Mouse (Mus musculus): ENCODE results near the gene Trmo. TPM values are rescaled to one million over a fixed set of nuclear protein-coding genes. Genes with fewer than 3 reads are reported as not detected.
A peak's percentile ranks its signal among the peaks of the same experiment; 100 is the strongest.

Gene Trmo
- polyA plus RNA-seq (2016; fragmentation: Nextera tagmentation; extraction: Ambion mirVana): 12.3 and 12.7 TPM in 2 replicates

GRCm38 (mm10) chr4:46389013-46389611 is at the start of gene Trmo:
Trmo (minus strand) TSS chr4:46389437.
- H3K27me3 ChIP-seq (replicated peaks; ENCODE audit: low read depth, poor library complexity, severe bottlenecking): no peaks in the 10 kb centered on the region
- H3K27ac ChIP-seq (replicated peaks): peak within 1 kb of the TSS; percentile 98
- H3K4me1 ChIP-seq: peaks cover 9% of the 10 kb centered on the region
- peak; percentile 94 for DNase-seq (ENCODE audit: low spot score)
- peaks cover 28% of the 10 kb centered on the region for H3K36me3 ChIP-seq (replicated peaks)
- no peaks in the 10 kb centered on the region for H3K9me3 ChIP-seq
- H3K4me3 ChIP-seq: peak within 1 kb of the TSS; percentile 75
- WGBS: under 1% methylated on average over 56 of the region's 56 CpGs

- no peaks in the 10 kb centered on the region for H3K27me3 ChIP-seq (replicated peaks; ENCODE audit: low read depth, poor library complexity, severe bottlenecking)
- H3K27ac ChIP-seq (replicated peaks): no peak overlapping the region
- H3K4me1 ChIP-seq: 0 out of 2 replicates have a peak, but pooled peaks cover 4% of the 10 kb centered on the region
- WGBS: 90% methylated on average over 12 of the region's 12 CpGs
- H3K4me3 ChIP-seq: no peak overlapping the region
- DNase-seq (ENCODE audit: low spot score): no peak
- no peaks in the 10 kb centered on the region for H3K36me3 ChIP-seq (replicated peaks)
- H3K9me3 ChIP-seq: no peaks in the 10 kb centered on the region
Observed at GRCm38 (mm10) chr4:46432339-46433036, 43.3 kb upstream of the Trmo start.

- Histone ChIP-seq H3K27me3 (replicated peaks; ENCODE audit: low read depth, poor library complexity, severe bottlenecking) (no peaks in the 10 kb centered on the region), H3K36me3 (replicated peaks) (no peaks in the 10 kb centered on the region), H3K27ac (replicated peaks) (no peak overlapping the region), H3K4me1 (0 out of 2 replicates have a peak, but pooled peaks cover 4% of the 10 kb centered on the region), H3K9me3 (no peaks in the 10 kb centered on the region), H3K4me3 (no peak overlapping the region)
- WGBS: 64% methylated on average over 10 of the region's 10 CpGs
- no peak for DNase-seq (ENCODE audit: low spot score)
Observed at GRCm38 (mm10) chr4:46428903-46429499, 39.8 kb upstream of the Trmo start.

- H3K4me1 ChIP-seq: peaks cover 2% of the 10 kb centered on the region; the same call in 1 of the 2 replicates
- H3K27me3 ChIP-seq (replicated peaks; ENCODE audit: low read depth, poor library complexity, severe bottlenecking): no peaks in the 10 kb centered on the region
- no peak overlapping the region for H3K4me3 ChIP-seq
- H3K27ac ChIP-seq (replicated peaks): no peak overlapping the region
- H3K9me3 ChIP-seq: no peaks in the 10 kb centered on the region
- DNase-seq (ENCODE audit: low spot score): no peak
- no peaks in the 10 kb centered on the region for H3K36me3 ChIP-seq (replicated peaks)
- 85% methylated on average over 8 of the region's 8 CpGs for WGBS
Observed at GRCm38 (mm10) chr4:46422625-46423024, 33.4 kb upstream of the Trmo start.

GRCm38 (mm10) chr4:46418851-46419250 is 29.6 kb upstream of the Trmo start:
- H3K4me3 ChIP-seq: no peak overlapping the region
- WGBS: 88% methylated on average over 9 of the region's 9 CpGs

GRCm38 (mm10) chr4:46417491-46417890 is 28.3 kb upstream of the Trmo start:
- no peak for DNase-seq (ENCODE audit: low spot score)
- no peak overlapping the region for H3K27ac ChIP-seq (replicated peaks)
- no peaks in the 10 kb centered on the region for H3K27me3 ChIP-seq (replicated peaks; ENCODE audit: low read depth, poor library complexity, severe bottlenecking)
- H3K4me3 ChIP-seq: no peak overlapping the region
- H3K36me3 ChIP-seq (replicated peaks): no peaks in the 10 kb centered on the region
- no peaks in the 10 kb centered on the region for H3K9me3 ChIP-seq
- H3K4me1 ChIP-seq: peaks cover 3% of the 10 kb centered on the region; the same call in 1 of the 2 replicates
- WGBS: 65% methylated on average over 3 of the region's 3 CpGs

More at GRCm38 (mm10) chr4:46418851-46419250, 29.6 kb upstream of the Trmo start:
- H3K27ac ChIP-seq (replicated peaks): no peak overlapping the region
- no peaks in the 10 kb centered on the region for H3K36me3 ChIP-seq (replicated peaks)
- no peaks in the 10 kb centered on the region for H3K27me3 ChIP-seq (replicated peaks; ENCODE audit: low read depth, poor library complexity, severe bottlenecking)
- no peak for DNase-seq (ENCODE audit: low spot score)
- no peaks in the 10 kb centered on the region for H3K9me3 ChIP-seq
- peaks cover 3% of the 10 kb centered on the region; the same call in 1 of the 2 replicates for H3K4me1 ChIP-seq

- Histone ChIP-seq H3K4me3 (no peak within 1 kb of the TSS), H3K4me1 (peaks cover 6% of the 10 kb centered on the region; the same call in 1 of the 2 replicates), H3K36me3 (replicated peaks) (no peaks in the 10 kb centered on the region), H3K27ac (replicated peaks) (no peak within 1 kb of the TSS), H3K9me3 (no peaks in the 10 kb centered on the region), H3K27me3 (replicated peaks; ENCODE audit: low read depth, poor library complexity, severe bottlenecking) (no peaks in the 10 kb centered on the region)
- WGBS: 80% methylated on average over 7 of the region's 7 CpGs
- DNase-seq (ENCODE audit: low spot score): no peak
Observed at GRCm38 (mm10) chr4:46413406-46413805, 24.2 kb upstream of the Trmo start, which contains the start of gene Hemgn. Hemgn (minus strand) TSS chr4:46413506.

DNA sequence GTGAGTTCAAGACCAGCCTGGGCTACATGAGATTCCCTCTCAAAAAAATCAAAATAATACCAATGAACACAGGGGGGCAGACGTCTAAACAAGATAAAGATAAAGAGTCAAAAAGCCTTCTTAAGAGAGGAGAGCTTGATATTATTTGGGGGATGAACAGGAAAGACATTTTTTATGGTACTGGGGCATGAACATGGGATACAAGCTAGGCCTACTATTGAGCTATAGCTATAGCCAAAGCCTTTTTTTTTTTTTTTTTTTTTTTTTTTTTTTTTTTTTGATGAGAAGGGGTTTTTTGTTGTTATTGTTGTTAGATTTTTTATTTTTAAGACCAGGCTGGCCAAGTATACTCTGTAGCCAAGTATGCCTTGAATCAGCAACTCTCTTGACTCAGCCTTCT is 22.9 kb upstream of the Trmo start:
- no peak for DNase-seq (ENCODE audit: low spot score)
- 75% methylated on average over 1 of the region's 1 CpGs for WGBS
- H3K4me3 ChIP-seq: no peak overlapping the region

GRCm38 (mm10) chr4:46411489-46411888 is 22.3 kb upstream of the Trmo start:
- Histone ChIP-seq H3K36me3 (replicated peaks) (no peaks in the 10 kb centered on the region), H3K4me1 (0 out of 2 replicates have a peak, but pooled peaks cover 3% of the 10 kb centered on the region), H3K4me3 (no peak overlapping the region), H3K9me3 (no peaks in the 10 kb centered on the region), H3K27me3 (replicated peaks; ENCODE audit: low read depth, poor library complexity, severe bottlenecking) (no peaks in the 10 kb centered on the region), H3K27ac (replicated peaks) (no peak overlapping the region)
- 84% methylated on average over 6 of the region's 6 CpGs for WGBS
- DNase-seq (ENCODE audit: low spot score): no peak

More for the DNA sequence above, 22.9 kb upstream of the Trmo start:
- Histone ChIP-seq H3K4me1 (peaks cover 3% of the 10 kb centered on the region; the same call in 1 of the 2 replicates), H3K36me3 (replicated peaks) (no peaks in the 10 kb centered on the region), H3K27ac (replicated peaks) (no peak overlapping the region), H3K27me3 (replicated peaks; ENCODE audit: low read depth, poor library complexity, severe bottlenecking) (no peaks in the 10 kb centered on the region), H3K9me3 (no peaks in the 10 kb centered on the region)

- Histone ChIP-seq H3K36me3 (replicated peaks) (no peaks in the 10 kb centered on the region), H3K27me3 (replicated peaks; ENCODE audit: low read depth, poor library complexity, severe bottlenecking) (no peaks in the 10 kb centered on the region), H3K4me3 (no peak overlapping the region), H3K4me1 (0 out of 2 replicates have a peak, but pooled peaks cover 3% of the 10 kb centered on the region), H3K9me3 (no peaks in the 10 kb centered on the region), H3K27ac (replicated peaks) (no peak overlapping the region)
- 92% methylated on average over 5 of the region's 5 CpGs for WGBS
- no peak for DNase-seq (ENCODE audit: low spot score)
Observed at GRCm38 (mm10) chr4:46410677-46411076, 21.4 kb upstream of the Trmo start.

- H3K27ac ChIP-seq (replicated peaks): peak overlapping the region; percentile 19
- DNase-seq (ENCODE audit: low spot score): no peak
- H3K4me3 ChIP-seq: no peak overlapping the region
- WGBS: 88% methylated on average over 8 of the region's 8 CpGs
- no peaks in the 10 kb centered on the region for H3K9me3 ChIP-seq
- no peaks in the 10 kb centered on the region for H3K36me3 ChIP-seq (replicated peaks)
- H3K4me1 ChIP-seq: 0 out of 2 replicates have a peak, but pooled peaks cover 3% of the 10 kb centered on the region
- no peaks in the 10 kb centered on the region for H3K27me3 ChIP-seq (replicated peaks; ENCODE audit: low read depth, poor library complexity, severe bottlenecking)
Observed at GRCm38 (mm10) chr4:46406966-46407703, 17.9 kb upstream of the Trmo start.
